Mouse (Mus musculus) ZHBTc4 (cell line): ENCODE data around the gene Sf3a3.

Experiments
- DNase-seq: peaks from one replicate; pipeline ENCODE4 v3.0.0-alpha.2; 2011; ENCODE audit warnings: low read depth, low spot score

Sf3a3 gene

DNA sequence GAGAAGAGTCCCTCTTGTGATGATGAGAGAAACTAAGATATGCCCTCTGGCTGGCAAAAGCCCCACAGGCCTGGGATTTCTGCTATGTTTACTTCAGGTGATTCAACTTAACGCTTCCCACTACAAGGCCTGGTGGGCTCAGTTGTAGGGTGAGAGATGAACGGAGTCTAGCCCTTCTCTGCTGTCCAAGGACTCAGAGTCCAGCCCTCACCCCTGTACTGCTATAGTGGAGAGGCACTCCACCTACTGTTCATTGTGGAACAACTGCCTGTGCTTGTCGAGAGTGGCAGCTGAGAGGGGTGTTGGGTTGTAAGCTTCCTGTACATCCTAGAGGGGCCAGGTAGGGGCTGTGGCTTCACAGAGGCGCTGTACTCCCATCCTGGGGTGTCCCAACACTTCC is 23.4 kb downstream of the Sf3a3 start:
- no peak for DNase-seq

DNA sequence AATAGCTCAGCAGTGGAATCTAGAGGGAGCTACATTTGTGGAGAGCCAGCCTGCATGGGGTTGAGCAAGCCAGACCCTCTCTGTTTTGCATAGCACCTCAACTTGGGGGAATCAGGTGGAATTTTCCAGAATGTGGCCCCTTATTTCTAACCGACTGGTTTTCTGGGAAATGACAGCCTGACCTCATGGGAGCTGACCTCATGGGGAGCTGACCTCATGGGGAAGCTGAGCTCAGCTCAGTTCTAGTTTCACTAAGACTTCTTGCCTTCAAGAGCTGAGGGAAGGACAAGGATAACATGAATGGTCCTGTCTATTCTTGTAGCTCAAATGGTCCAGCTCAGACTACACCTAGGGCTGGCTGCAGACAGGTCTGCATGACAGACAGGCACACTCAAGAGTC is 24.2 kb downstream of the Sf3a3 start:
- no peak for DNase-seq

DNA sequence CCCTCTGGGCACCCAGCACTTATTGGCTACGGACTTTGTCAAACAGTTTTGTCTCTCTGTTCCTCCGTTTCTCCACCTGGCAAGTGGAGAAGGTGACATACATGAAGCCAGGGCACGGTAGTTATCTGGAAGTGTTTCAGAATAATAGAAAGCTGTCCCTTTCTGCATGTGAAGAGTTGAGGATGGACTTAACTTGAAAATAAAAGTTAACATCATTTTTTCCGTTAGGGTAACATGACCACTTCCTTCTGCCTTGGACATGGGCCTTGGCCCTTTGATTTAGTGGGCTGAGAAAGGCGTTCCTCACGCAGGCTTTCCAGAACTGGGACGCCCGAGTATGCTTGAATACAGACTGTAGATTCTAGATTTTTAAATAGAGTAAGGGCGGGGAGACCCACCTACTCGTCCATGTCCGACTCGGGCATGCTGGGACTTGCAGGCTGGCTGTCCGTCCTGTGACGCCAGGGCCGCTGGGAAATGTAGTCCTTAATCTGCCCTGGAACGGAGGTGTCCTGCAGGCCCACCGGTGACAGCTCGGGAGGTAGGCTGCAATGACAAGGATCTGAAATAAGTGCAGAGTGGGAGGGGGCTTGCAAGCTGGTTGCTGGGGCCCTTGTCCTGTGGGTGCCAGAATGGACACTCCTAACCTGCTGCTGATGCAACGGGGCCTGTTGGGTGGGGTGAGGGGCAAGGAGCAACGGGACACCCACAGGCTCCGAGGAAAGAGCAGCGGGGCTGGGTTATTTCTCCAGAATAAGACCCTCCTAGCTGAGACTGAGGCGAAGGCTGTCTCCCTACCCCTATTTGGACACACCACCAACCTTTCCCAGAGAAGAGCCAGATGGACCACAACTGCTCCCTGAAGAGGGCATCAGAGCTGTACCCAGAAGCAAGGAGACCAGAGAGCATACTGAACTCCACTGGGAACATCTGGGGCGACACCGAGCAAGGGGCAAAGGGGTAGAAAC is 27.1 kb downstream of the Sf3a3 start, which contains the start of gene Inpp5b:
Gene Inpp5b (plus strand): TSS at position 475 of the 968 bp plus-strand sequence.
- peak; percentile 82 for DNase-seq

DNA sequence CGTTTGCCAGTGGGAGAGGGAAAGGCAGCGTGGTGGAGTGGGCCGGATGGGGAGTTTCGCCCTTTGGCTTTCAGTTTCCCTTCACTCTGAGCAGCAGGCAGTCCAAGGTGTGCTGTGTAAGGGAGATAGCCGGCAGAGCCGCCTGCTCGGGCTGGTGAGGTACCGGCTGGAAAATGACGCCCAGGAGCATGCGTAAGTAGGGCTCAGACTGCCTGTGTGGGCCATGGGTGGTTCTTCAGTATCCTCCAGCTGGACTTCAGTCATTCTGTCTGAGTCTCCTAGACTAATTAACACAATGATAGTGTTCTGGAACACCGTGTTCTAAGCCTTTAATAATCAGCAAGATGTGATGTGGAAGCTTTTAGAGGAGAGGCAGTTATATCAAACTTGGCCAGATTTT is 28.3 kb downstream of the Sf3a3 start:
- DNase-seq = no peak

GRCm38 (mm10) chr4:124746577-124746976 is 32.0 kb downstream of the Sf3a3 start:
- no peak for DNase-seq

- DNase-seq = no peak
These were observed 33.3 kb downstream of the Sf3a3 start for GRCm38 (mm10) chr4:124747851-124748250.

DNA sequence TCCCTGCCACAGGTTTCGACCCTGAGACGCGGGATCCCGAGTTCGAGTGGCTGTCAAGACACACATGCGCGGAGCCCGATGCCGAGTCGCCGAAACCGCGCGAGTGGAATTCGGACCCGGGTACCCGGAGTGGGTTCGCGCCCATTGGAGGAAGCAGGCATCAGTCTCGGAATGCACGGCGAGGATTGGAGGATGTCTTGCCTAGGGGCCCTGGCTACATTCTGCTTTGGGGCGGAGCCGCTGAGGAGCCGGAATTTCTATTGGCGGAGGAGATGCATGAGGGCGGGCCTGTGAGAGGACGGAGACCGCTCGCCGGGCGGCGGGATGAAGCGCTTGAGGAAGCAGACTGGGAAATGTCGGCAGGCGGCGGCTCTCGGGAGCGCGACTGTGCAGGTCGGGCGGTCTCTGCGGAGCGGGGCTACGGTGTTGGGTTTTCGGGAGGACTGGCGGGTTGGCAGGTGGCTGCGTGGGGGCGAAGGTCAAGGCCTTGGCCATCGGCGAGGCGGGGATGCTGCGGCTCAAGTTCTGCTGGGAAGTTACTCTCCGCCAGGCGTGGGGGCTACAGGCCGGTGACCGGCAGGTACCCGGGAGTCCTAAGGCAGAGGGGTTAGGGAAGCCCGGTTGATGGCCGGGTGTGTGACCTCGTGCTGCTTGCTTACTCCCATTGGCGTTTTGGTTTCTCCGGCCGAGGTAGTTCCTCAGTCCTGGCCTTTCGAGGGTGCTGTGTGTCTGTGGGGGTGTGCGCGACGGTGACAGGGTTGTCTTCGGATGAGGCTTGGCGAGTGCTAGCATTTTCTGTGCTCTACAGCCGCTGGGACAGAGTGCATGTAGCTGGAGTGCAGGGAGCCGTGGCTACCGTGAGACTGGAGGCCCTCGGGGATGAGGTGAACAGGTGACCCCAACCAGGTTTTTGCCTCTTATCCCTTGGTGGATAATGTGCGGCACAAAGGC is 37.0 kb downstream of the Sf3a3 start:
- DNase-seq = peak; percentile 99

DNA sequence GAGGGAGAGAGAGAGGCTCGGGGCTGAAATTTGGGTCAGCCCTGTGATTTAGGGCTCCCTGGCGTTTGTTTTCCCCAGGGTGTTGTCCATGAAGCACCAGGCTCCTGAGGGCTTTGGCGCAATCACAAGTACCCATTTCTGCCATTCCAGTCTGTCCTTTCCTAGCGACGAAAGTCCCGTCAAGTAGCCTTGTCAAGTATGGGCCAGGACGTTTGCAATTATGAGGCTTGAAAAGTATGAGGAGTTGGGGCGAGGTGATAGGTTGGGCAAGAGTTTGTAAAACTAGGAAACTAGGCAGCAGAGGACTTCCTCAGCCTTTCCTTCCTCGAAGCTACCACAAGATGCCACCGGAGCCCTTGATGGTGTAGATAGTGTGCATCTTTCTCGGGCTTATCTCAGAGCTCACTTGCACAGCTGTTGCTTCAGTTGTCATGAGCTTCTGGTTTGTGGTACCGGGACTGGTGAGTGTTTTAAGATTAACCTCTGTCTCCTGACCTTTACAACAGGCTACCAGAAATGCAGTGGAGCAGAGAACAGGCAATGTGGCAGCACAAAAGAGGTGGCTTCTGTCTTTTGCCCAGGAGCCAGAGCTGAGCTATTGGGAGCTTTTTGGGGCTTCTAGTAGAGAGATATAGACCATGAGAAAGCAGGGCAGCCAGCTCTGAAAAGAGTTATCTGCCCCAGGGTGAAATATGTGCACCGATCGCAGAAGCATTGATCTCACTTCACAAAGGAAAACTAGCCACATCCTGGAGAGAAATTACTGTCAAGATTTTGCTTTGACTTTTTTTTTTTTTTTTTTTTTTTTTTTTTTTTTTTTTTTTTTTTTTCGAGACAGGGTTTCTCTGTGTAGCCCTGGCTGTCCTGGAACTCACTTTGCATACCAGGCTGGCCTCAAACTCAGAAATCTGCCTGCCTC is 38.0 kb downstream of the Sf3a3 start:
- DNase-seq = no peak

DNA sequence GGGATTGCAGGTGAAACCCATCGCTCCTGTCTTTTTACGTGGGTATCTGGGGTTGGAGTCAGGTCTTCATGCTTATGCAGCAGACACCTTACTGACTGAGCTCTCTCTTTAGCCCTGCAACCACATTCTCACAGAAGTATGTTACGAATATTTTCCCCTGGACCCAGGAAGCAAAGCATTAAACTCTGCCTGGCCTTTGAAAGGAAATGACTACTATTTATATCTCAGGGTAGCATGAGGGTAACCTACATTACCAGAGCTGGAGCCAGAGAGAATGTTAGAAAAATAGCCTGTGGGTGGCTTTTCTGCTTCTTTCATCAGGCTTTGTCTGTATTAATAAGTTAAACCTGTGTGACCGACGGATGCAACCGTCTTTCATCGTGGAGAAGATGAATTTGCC is 41.0 kb downstream of the Sf3a3 start:
- no peak for DNase-seq

GRCm38 (mm10) chr4:124759305-124759811 is 44.8 kb downstream of the Sf3a3 start:
- DNase-seq = no peak

GRCm38 (mm10) chr4:124761201-124761600 is 46.6 kb downstream of the Sf3a3 start:
- no peak for DNase-seq

- DNase-seq = no peak
These were observed 48.4 kb downstream of the Sf3a3 start for GRCm38 (mm10) chr4:124762858-124763452.

DNA sequence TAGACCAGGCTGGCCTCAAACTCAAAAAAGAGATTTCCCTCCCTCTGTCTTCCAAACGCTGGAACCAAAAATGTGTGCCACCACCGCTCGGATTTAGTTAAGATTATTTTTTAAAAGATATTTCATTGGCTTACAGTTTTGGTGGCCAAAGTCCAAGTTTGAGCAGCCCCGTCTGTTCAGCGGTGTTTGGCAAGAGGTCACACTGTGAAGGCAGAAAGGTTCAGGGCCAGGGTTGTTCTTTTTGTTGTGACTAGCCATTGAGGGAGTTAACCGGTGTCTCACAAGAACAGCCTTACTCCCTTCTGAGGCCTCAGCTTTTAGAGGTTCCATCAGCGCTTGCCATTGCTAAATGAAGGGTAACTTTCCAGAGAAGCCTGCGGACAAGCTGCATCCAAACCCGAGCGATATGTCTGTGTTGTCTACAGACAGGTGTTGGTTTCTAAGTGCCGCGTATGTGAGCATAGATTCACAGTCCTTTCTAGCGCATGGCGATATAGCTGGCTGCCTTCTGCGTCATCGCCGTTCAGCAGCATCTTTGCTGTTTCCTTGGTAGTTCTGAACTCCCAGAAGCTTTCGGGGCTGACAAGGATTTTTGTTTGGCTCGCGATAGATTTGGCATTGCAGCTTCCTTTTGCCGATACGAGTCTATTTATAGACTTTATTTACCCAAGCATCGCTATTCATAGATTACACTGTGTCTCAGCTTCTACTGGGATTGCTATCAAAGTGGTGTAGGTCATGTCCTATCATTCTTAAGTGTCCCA is 51.4 kb downstream of the Sf3a3 start:
- DNase-seq = no peak

DNA sequence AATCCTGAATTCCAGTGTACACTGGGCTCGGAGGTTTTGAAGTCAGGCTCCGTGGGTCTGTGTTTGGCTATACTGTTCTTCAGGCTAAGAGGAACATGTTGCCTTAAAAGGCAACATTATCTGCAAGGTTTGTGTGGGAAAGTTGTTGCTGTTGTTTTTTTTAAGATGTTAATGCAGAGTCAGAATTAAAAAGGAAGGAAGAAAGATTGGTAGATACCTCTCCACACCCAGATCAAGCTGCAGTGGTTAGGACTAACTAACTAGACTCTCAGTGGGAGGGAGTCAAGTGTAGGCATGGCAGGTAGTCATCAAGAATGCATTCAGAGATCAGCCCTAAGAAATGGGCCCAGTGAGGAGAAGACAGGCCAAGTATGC is 52.0 kb downstream of the Sf3a3 start:
- DNase-seq = no peak

GRCm38 (mm10) chr4:124768963-124769591 is 54.5 kb downstream of the Sf3a3 start:
- DNase-seq = no peak

DNA sequence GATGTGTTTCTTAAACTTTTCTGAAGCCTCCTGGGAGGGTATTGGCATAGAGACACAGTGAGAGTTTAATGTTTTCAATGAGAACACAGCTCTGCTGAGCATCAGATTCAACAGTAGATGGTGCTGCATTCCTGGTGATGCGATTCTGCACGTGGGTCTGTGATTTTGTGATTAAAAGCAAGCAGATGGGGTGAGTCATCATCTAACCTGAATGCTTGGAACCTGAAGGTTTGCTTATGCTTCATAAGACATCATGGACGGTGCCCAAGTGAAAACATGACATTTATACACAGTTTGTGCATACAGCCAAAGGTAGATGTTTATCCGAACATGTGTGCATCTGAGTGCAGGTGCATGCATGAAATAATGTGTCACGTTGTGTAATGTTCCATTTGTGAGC is 56.0 kb downstream of the Sf3a3 start:
- no peak for DNase-seq

GRCm38 (mm10) chr4:124772125-124772524 is 57.5 kb downstream of the Sf3a3 start:
- DNase-seq = no peak

GRCm38 (mm10) chr4:124773449-124773848 is 58.9 kb downstream of the Sf3a3 start:
- no peak for DNase-seq

GRCm38 (mm10) chr4:124773995-124774394 is 59.4 kb downstream of the Sf3a3 start:
- DNase-seq = no peak
